Mouse (Mus musculus): ENCODE measurements around the gene Mthfs.
"Not testable (repeated sequence)": the region's sequence is repeated elsewhere in the genome, so short reads cannot be mapped to it uniquely, and the experiment has no call there.

The Mthfs gene

GRCm38 (mm10) chr9:89210353-89211064, at the start of gene Mthfs:
Gene Mthfs, plus strand, starts transcription at chr9:89210676.
- DNase-seq = not testable (repeated sequence)

DNA sequence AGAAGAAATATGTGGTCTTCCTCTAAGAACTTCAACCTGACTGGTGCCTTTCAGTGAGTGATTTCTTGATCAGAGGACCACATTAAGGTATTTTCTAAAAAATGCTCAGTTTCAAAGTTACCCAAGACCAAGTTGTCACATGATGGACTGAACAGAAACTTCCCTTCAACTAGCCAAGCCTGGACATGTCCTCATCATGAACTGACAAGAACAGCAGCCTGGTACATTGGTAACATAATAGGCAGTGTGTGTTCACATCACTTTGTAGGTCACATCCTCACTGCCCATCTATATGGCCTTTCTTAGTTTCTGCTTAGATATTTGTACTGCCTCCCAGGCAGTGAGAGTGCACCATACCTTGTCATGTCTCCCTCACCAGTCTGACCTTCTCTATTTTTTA, 37.9 kb upstream of the Mthfs start:
- DNase-seq = not testable (repeated sequence)

DNA sequence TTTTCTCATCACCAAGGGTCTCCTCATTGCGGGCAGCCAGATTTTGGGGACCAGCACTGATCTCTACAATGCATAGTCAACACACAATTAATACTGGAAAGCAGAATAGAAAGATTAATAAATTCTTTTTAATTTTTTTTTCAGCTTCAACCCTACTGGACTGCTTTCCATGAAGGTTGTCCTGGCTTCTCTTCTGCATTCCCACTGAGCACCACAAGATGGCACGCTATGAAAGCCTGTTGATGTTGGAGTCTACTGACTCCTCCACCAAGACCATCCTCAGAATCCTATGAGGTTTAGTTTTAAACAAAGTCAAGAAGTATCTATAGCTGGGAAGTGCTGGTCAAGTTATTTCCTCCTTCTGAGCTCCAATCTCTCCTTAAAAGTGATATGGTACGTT, 31.6 kb upstream of the Mthfs start:
- peak; percentile 83 for DNase-seq

DNA sequence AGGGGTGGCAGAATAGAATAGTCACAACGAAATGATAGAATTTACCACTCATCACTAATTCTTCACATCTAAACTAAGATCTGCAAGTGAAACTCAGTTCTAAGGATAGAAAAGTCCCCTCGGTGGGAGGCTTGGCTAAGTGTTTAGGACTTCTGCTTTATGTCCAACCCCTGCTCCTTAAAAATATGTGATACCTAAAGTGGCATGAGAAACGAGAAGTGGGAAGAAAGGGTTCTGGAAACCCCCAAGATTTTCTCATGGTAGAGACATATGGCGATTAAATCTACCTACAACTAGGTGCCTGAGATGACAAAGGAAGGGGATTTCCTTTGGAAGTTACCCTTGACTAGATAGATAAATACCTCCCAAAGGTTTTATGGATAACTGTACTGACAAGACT, 31.0 kb upstream of the Mthfs start:
- DNase-seq = not testable (repeated sequence)

DNA sequence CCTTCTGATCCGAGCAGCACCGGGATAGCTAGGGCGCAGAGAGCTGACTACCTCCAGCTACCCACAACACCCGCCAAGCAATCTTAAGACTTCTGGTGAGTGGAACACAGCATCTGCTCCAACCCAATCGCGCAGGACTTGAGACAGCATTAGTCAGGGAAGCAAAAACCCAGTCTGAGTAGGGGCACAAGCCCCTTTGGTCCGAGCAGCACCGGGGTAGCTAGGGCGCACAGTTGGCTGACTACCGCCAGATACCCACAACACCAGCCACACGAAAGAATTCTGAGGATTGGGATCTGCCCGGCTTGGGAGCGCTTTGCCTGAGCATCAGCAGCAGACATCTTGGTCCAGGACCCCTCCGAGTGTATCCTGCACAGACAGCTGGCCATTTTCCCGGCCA, 23.5 kb upstream of the Mthfs start:
- DNase-seq = not testable (repeated sequence)

GRCm38 (mm10) chr9:89195483-89195882, 15.0 kb upstream of the Mthfs start:
- DNase-seq = not testable (repeated sequence)

GRCm38 (mm10) chr9:89197509-89197908, 13.0 kb upstream of the Mthfs start:
- not testable (repeated sequence) for DNase-seq

GRCm38 (mm10) chr9:89198349-89198748, 12.1 kb upstream of the Mthfs start:
- DNase-seq = not testable (repeated sequence)

- DNase-seq = not testable (repeated sequence)
Observed at GRCm38 (mm10) chr9:89198969-89199416, 11.5 kb upstream of the Mthfs start, which contains the start of the genes Bcl2a1b and Gm29094. Gene Bcl2a1b, plus strand, starts transcription at chr9:89199209. Gene Gm29094, plus strand, starts transcription at chr9:89199379.

DNA sequence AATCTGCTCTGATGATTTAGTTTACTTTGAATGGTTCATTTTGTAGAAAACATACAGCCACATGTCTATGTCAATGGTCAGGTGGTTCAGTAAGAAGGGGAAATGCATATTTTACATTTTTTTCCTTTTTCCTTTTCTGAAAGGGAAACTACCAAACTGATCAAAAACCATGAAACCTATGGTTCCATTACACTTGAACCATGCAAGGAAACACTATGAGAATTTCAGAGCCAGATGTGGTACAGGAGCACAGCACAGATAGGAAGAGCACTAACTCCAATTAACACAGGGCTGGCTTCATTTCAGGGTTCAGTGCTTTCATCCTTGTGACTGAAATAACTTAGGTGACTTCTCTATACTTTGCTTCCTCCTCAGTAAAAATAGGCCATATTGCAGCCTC, 8.2 kb upstream of the Mthfs start:
- DNase-seq = not testable (repeated sequence)

DNA sequence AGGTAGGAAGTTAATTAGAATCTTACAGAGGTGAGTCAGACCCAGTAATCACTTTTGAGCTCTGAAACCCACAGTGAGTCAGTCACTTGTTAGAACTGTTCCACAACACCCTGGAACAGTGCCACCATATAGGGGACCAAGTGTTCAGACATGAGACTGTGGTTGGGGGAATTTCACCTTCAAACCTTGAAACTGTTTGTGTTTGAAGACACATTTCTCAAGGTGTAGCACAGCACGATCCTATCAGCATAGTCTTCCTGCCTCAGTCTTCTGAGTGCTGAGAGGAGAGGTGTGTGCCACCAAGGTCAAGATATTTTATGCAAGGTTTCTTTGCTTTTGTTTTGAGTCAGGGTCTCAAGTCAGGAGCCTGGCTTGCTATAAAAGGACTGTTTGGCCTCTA, 1.5 kb upstream of the Mthfs start:
- DNase-seq = not testable (repeated sequence)

DNA sequence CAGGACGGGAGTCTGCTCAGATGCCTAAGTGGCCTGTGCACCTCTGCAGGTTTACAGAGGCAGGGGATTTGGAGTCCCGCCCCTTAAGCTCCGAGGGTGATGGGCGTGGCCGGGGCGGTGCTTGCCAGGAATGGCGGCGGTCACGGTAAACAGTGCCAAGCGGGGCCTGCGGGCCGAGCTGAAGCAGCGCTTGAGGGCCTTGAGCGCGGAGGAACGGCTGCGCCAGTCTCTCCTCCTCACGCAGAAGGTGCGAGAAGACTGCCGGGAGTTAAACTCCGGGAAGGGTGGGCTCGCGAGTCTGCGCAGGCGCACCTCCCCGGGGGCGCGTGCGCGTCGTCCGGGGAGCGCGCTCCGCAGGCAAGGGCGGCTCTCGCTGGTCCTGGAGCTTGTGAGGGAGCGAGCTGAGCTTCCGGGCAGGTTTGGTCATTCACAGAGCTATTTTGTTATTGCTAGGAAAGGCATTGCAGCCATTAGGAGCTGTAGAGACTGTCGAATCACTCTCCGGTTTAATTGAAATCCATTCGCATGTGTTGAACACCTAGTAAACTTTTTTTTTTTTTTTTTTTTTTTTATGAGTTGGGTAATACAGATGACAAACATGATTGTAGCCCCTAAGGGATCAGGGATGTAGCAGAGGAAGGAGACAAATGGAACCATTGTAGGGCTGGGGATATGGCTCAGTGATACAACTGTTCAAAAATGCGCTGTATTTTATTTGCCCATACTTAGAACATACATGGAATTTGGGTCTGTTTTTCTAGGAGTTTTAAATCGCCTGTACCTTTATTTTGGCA, 786 bp downstream of the Mthfs start:
- DNase-seq = peak; percentile 88

GRCm38 (mm10) chr9:89212428-89212827, 2.0 kb downstream of the Mthfs start:
- DNase-seq = peak; percentile 39

DNA sequence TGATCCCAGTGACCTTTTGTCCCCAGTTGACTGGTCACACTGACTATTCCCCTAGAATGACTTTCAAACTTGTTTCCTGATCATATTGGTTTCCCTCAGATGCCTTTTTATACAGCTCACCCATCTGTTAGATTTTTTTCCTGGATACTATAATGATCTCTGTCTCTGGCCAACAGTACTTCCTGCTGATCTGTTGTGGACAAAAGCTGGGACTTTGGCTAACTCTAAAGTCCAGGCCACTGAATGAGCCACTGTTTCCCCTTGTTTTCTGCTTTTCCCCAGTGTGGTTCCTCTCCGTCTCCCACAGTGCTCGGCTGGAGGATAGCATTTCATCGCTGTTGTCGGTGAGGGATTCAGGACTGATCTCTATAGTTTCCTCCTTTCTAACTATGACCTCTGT, 7.7 kb downstream of the Mthfs start:
- not testable (repeated sequence) for DNase-seq

DNA sequence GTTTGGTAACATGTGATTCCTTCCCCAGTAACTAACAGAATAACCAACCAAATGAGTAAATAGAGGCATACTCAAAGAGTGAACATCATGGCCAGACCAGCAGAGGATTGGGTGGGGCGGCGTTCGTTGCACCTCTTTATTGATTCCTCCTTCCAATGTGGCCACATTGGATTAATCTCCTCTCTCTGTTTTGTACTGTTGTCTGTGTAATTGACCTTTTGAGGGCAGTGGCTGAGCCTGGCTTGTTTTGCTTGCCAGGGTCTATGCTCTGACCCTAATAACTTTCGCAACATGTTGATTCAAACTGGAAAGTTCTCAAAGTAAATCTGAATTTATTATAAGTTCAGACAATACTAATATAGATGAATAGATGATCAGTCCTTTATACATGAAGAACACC, 9.2 kb downstream of the Mthfs start:
- not testable (repeated sequence) for DNase-seq

- not testable (repeated sequence) for DNase-seq
Observed at GRCm38 (mm10) chr9:89220704-89221287, 10.3 kb downstream of the Mthfs start.

DNA sequence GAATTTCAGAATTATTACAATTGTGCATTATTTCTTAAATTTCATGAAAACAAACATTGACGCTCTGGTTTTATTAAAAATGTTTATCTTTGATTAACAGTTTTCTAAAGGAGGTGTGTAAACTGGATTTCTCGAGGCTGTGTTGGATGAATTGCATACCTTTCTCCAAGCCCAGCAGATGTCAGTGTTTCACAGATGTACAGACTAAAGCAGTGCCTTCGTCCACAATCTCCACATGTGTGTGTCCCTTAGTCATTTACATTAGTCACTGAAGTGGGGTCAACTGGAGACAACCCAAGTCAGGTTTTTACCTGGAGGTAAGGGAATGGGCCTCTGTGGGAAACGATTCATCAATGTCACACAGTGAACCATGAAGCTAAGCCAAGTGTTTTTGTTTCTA, 15.6 kb downstream of the Mthfs start:
- peak; percentile 21 for DNase-seq

- no peak for DNase-seq
Observed at GRCm38 (mm10) chr9:89228122-89228521, 17.6 kb downstream of the Mthfs start.

- DNase-seq = peak; percentile 72
Observed at GRCm38 (mm10) chr9:89230897-89231497, 20.5 kb downstream of the Mthfs start.

- DNase-seq = not testable (repeated sequence)
Observed at GRCm38 (mm10) chr9:89237131-89237530, 26.7 kb downstream of the Mthfs start.

DNA sequence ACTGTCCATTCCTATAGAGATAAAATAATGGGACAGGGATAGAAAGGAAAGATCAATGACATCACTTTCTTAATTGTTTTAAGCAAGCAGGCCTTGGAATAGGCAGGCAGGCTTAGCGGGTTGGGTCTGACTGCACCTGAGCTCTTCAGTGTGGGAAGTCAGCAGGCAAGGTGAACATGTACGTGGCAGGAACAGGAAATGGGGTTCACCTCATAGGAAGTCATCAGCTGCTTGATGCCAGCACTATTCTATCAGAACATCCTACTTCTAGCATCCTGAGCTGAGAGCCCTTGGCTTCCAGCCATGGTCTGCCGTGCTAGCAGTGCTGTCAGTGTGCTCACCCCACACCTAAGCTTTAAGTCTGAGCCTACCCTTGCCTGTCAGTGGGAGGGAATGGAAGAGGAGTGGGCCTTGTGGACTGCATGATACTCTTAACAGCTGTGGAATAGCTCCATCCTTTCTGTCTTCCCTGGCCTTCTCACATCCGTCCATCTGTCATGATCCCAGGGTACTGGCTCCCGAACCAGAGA, 28.6 kb downstream of the Mthfs start:
- not testable (repeated sequence) for DNase-seq

- DNase-seq = not testable (repeated sequence)
Observed at GRCm38 (mm10) chr9:89240516-89241019, 30.1 kb downstream of the Mthfs start.
